Mouse (Mus musculus): Measurements from ENCODE around the gene Flot1.

Gene Flot1

DNA sequence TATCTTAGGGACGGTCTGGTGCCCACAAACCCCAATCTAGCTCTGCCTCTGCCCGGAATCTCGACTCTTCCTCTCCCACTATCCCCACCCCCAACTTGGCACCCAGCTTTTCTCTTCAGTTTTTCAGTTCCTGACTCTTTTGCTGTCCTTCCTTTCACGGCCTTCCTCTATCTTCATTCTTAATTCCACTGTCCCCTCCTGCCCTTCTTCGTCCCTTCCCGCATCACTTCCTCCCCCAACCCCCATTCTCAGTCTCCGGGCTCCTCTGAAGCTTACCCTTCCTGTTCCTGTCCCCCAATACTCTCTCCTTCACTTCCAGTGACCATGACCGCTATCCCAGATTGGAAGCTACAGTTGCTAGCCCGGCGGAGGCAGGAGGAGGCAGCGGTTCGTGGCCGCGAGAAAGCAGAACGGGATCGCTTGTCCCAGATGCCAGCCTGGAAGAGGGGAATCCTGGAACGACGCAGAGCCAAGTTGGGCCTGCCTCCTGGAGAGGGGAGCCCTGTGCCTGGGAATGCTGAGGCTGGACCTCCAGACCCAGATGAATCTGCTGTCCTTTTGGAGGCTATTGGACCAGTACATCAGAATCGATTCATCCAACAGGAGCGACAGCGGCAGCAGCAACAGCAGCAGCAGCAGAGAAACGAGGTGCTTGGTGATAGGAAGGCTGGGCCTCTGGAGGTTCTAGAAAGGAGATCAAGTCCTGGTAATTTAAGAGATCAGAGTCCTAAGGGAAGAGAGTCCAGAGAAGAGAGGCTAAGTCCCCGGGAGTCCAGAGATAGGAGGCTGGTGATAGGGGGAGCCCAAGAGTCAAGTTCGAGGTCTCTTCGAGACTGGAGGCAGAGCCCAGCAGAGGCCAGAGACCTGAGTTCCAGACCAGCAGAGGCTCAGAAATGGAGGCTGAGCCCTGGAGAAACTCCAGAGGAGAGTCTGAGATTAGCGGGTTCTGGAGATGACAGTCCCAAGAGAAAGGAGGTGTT lies 44.2 kb downstream of the Flot1 start:
- DNase-seq (ENCODE audit: low read depth, low spot score), result no peak

DNA sequence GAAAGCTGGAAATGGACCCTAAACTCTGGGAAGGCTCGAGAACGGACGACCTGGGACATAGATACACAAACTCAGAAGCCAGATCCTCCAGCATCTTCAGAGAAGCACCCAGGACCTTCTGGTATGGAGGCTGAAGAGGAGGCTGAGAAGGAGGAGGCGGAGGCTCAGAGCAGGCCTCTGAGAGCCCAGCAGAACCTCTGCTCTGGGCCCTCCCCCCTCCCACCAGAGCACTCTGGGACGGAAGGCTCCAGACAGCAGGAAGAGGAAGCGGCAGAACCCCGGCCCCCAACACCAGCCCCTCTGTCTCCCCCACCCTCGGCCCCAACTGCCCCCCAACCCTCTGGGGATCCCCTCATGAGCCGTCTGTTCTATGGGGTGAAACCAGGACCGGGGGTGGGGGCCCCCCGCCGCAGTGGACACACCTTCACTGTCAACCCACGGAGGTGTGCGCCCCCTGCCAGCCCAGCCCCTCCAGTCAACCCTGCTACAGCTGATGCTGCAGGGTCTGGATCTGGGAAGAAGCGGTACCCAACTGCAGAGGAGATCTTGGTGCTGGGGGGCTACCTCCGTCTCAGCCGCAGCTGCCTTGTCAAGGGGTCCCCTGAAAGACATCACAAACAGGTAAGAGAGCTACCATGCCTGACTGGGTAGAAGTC lies 45.3 kb downstream of the Flot1 start:
- no peak for DNase-seq (ENCODE audit: low read depth, low spot score)

DNA sequence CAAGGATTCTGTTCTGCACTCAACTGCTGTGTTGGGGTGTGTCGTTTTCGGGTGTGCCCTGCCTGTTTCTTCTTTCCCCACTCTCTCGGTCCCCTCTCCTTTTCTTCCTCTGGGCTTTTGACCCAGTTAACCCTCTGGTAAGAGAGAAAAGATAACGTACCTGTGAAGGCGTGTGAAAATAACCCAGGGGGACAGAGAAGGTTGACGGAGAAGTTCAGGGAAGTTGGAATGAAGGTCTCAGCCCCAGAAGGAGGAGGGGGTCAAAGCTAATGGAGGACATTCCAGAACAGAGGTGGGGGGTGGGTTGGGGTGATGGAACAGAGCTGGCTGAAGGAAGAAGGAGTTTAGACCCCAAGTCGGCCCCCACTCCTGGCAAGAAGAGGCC lies 45.9 kb downstream of the Flot1 start:
- DNase-seq (ENCODE audit: low read depth, low spot score), result no peak

DNA sequence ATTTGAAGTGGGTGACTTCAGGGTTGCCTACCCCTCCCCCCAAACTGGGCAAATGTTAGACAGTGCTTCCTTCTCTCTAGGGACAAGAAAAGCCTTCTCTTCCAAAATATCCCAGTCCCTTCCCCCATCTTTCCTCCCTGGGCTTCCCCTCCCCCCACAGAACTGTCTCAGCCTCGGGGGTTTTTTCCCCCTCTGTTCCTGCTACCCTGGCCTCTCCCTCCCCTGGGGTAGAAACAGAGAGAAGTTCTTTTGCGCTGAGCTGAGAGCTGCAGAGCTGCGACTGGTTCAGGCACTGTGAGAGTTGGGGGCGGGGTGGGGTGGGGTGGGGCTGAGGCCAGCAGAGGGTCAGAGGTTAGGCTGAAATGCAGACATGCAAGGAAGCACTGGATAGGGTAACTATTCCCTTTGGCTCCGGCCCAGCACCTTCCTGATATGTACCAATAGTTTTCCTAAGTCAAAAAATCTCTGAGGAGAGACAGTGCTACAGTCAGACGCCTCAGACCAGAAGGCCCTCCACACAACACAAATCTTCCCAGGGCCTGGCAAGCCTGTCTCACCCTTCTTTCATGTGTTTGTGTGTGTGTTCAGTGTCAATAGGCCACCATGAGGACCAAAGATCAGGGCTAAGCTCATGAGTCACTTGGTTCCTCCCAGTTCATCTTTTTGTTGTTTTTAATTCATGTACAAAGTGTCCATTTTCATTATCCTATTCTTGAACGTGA lies 46.5 kb downstream of the Flot1 start:
- DNase-seq (ENCODE audit: low read depth, low spot score), result no peak

DNA sequence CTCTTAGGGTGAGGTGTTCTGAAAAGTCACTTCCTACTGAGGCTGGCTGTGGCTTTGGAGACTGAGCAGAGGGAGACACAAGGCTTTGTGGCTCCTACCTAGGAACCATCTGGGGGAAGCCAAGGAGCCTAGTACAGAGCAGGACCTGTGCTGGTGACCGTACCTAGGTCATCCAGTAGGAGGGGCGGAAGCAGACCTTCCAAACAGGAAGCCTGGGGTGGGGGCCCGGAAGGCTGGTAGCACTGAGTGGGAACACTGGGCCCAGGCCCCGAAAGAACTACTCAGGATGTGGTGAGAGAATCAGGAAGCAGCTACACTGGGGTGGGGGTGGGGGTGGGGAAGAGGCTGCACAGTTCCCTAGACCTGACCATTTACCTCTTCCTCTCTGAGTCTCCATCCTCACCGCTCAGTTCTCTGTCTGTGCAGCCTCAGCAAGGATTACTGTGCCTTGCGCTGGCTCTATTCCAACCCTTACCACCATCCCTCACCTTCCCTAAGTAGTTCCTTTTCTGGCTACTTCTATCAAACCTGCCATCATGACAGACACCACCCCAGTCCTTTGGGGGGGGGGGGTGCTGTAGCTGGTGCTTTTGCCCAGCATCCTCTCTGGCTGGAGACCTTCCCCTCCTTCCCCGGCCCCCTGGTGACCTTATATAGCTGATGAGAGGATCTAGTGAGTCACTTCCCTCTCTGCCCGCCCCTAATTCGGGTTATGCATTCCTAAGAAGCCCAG lies 47.3 kb downstream of the Flot1 start:
- DNase-seq (ENCODE audit: low read depth, low spot score), result no peak

DNA sequence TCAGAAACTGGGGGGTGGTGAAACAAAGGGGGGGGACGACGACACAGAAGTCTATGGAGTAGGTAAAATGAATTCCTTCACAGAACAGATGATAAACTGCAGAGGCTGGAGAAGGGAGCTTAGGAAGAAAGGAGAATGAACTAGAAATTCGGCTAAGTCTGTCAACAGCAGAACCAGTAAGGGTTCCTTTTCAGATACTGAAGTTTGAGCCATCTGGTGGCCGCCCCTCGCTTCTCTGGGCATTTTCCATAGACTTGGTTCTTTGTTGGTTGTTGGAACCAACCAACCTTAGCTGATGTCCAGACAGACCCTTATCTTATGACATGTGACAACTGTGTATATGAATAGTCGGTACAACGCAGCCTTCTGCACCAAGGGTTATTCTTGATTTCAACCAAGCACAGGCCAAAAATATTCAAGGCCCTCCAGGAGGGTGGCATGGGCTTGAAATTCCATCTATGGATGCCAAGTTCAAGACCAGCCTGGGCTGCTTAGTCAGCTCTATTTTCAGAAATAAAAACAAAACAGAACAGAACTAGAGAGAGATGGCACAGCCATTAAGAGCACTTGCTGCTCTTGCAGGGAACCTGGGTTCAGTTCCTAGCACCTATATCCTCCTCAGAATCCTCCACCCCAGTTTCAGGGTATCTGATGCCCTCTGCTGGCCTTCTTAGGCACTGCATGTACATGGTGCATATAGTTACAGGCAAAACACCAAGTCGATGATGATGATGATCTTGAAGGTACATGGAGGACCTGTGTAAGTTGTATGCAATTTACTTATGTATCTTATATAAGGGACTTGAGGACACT lies 48.1 kb downstream of the Flot1 start:
- no peak for DNase-seq (ENCODE audit: low read depth, low spot score)

DNA sequence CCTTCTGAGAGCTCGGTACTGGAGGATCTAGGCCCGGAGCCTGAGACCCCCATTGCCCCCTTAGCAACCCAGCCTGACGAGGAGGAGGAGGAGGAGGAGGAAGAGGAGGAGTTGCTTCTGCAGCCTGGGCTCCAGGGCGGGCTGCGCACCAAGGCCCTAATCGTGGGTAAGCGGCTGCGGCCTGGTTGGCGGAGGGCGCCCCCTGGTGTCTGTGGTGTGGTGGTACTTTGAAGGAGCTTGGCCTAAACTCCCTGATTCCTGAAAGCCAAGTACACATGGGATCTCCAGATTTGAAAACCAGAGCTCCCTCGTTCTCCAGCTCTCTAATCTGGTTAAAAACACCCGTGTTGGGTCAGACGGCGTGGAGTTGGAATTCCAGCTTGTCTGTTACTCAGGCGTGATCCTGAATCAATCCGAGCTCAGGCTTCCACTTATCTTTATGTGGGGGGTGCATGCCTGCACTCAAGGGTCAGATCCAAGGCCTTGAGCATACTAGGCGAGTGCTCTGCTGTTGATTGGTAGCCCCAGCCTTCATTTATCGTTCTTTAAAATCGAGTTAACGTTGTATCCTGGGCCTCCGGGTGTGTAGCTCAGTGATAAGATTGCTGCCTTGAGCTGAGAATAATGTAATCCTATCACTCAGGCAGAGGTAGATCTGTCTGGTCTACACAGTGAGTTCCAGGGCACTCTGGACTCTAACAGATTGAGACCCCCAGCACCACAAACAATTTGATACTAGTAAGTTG lies 50.9 kb downstream of the Flot1 start:
- DNase-seq (ENCODE audit: low read depth, low spot score), result peak; percentile 79

DNA sequence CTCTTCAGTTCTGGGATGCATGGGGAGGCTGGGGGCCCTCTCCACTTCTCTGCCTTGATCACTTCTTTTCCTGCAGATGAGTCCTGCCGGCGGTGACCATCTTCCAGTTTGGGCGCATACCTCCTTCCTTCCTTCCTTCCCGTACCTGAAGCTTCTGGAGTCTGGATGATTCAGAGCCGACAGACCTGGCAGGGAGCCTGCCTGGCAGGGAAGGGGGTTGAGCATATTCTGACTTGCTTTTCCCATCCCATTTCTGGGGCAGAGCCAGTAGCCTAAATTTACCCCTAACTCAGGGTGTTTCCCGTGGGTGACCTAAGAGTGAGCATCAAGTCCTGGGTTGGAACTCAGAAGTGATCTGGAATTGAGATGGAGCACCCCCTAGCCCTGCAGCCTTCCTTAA lies 51.7 kb downstream of the Flot1 start:
- no peak for DNase-seq (ENCODE audit: low read depth, low spot score)

DNA sequence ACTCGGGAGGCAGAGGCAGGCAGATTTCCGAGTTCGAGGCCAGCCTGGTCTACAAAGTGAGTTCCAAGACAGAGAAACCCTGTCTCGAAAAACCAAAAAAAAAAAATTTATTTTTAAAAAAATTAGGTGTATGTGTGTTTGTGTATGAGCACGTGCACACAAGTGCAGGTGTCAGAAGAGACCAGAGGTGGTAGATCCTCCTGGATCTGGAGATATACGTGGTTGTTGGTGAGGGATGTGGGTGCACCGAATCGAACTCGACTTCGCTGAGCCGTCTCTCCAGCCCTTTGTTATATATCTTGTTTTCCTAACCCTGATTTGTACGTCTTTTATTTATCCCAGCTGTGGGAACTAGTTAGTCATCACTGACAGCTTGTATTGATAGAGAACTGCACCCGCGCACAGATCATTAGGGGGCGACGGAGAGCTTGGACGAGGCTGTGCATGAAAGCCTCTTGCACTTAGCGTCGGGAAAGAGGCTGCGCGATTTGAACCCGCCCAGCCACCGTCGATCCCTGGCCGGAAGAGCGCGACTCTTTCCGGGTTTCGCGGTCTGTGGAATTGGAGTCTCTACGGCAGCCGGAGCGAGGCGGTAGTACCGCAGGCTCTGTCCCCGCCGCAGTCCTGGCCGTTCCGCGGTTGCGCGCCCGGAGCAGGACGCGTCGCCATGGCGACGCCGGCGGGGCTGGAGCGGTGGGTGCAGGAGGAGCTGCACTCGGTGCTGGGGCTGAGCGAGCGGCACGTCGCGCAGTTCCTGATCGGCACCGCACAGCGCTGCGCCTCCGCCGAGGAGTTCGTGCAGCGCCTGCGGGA lies 56.4 kb downstream of the Flot1 start, which contains the start of gene Dhx16:
TSS of gene Dhx16 (plus strand) at position 575 of the 813 bp plus-strand sequence.
- peak; percentile 93 for DNase-seq (ENCODE audit: low read depth, low spot score)
